Mouse (Mus musculus) lung, adult 10 weeks (tissue): Measurements from ENCODE around the gene Esrrb. TPM values are rescaled to one million over a fixed set of nuclear protein-coding genes. Genes with fewer than 3 reads are reported as not detected.

Experiments
- polyA plus RNA-seq: library from polyadenylated mRNA; stranded (reverse); fragments of 350-450 nt; fragmentation: Illumina TruSeq; extraction: RNeasy Lipid Tissue Mini Kit (QIAGEN cat#74804); gene quantifications from one replicate; pipeline ENCODE4 v1.2.3, GENCODE M21; 2014; ENCODE audit warnings: low read depth, low replicate concordance; ENCODE audit not compliant: insufficient read depth

Esrrb gene
- polyA plus RNA-seq: not detected

DNA sequence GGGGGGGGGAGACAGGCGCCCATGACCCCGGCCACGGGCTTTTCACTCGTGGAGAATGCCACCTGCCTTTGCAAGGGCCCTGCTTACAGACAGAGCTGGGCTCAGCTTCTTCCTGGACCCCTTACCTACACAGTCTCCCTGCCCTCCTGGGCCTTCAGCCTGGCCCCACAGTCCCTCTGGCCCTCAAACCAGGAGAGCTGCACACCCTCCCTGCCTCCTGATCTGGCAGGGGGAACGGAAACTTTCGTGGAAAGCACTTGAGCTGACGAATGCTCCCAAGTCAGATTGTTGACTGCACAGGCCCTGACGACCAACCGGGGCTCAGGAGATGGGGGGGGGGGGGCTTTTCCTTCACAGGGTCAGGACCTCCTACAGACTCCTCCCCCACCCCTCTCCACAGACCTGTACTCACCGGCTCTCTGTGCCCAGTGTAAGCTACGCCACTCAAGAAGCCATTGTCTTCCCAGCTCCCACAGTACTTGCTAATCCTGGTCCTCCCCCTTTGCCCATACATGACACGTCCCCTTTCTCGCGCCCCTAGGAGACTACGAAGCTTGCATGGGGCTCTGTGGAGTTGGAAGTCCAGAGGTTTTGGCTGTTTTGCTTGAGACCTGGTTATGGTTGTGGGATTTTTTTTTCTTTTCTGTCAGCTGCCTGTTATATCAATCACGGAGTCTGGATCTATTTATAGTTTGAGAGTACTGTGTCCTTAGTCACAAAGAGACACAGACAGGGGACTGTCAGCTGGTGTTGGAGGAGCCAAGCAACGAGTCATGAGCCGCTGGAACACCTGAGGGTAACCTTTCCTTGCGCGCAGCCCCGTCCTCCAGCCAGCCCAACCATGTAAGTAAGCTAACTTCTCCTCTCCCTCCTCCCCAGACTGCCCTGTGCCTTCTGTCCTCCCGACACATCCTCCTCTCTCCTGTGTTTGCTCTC is at the start of gene Esrrb:
TSS of gene Esrrb (plus strand) at position 422 of the 936 bp plus-strand sequence.

Other genes with a start within 250 kb of the Esrrb start
- gene Gpatch2l, start 119.3 kb upstream of the Esrrb start, polyA plus RNA-seq: 6.0 TPM